Mouse (Mus musculus) CH12.LX (cell line): ENCODE data around the gene Tgm2. TPM values are rescaled to one million over a fixed set of nuclear protein-coding genes. Genes with fewer than 3 reads are reported as not detected.

Experiments
- DNase-seq: peaks from one replicate; pipeline ENCODE4 v3.0.0-alpha.2; 2013; ENCODE audit errors: extremely low read depth
- H3K27ac ChIP-seq: 2 replicates; pipeline ENCODE4 v1.5.1; 2012; ENCODE audit warnings: low read depth, mild to moderate bottlenecking, control low read depth, moderate library complexity; ENCODE audit not compliant: insufficient read depth
- H3K27me3 ChIP-seq: replicated peaks from 2 replicates; pipeline ENCODE3; 2012; ENCODE audit warnings: inconsistent platforms
- H3K36me3 ChIP-seq, 2 experiments: replicated peaks in 1 of 2; 2 replicates each; pipeline versions ENCODE3 to v1.6.1; 2012; ENCODE audit warnings: inconsistent platforms in 1 of 2, low read length in 1 of 2, mild to moderate bottlenecking in 1 of 2, mixed read lengths in 1 of 2, moderate library complexity in 1 of 2; ENCODE audit not compliant: control insufficient read depth in 1 of 2, insufficient read depth in 1 of 2
- H3K4me1 ChIP-seq, 2 experiments: 2 replicates each; pipeline ENCODE4 v1.6.1; 2012; ENCODE audit warnings: inconsistent platforms in 1 of 2, moderate library complexity in 1 of 2; ENCODE audit not compliant: insufficient read depth in 2 of 2, control insufficient read depth in 1 of 2
- H3K4me2 ChIP-seq: 2 replicates; pipeline ENCODE4 v1.6.1; 2012; ENCODE audit warnings: low read depth, mild to moderate bottlenecking, control low read depth; ENCODE audit not compliant: poor library complexity, insufficient read depth, severe bottlenecking
- H3K4me3 ChIP-seq, 3 experiments: fragments of 150-350 bp in 1 of 3; sonication (generic) in 1 of 3; replicated peaks in 1 of 3; 2 replicates each; pipeline versions ENCODE3 to v1.5.1; 2011 to 2012; ENCODE audit warnings: low read depth in 2 of 3, low read length in 2 of 3, mild to moderate bottlenecking in 2 of 3, moderate library complexity in 2 of 3, control low read depth in 1 of 3, improper control_type of control experiment in 1 of 3, inconsistent platforms in 1 of 3, mixed read lengths in 1 of 3; ENCODE audit not compliant: poor library complexity in 1 of 3
- H3K79me2 ChIP-seq: replicated peaks from 2 replicates; pipeline ENCODE4 v1.6.1; 2012; ENCODE audit warnings: mild to moderate bottlenecking, moderate library complexity; ENCODE audit not compliant: control insufficient read depth, poor library complexity, insufficient read depth, severe bottlenecking; ENCODE audit errors: extremely low read depth
- H3K9ac ChIP-seq: 2 replicates; pipeline ENCODE4 v1.6.1; 2012; ENCODE audit warnings: low read depth, mild to moderate bottlenecking, control low read depth, moderate library complexity; ENCODE audit not compliant: insufficient read depth
- H3K9me3 ChIP-seq: replicated peaks from 2 replicates; pipeline ENCODE3; 2012; ENCODE audit warnings: low read length, inconsistent platforms, mixed read lengths
- CHD1 ChIP-seq: IDR thresholded peaks from 2 replicates; pipeline ENCODE4 v1.6.1; 2012; ENCODE audit warnings: low read depth, low read length, improper control_type of control experiment, inconsistent platforms
- CTCF ChIP-seq, 2 experiments: IDR thresholded peaks in 1 of 2; conservative IDR thresholded peaks in 1 of 2; 2 replicates each; pipeline ENCODE4 v1.5.1; 2011 to 2012; ENCODE audit warnings: low read depth in 2 of 2, low read length in 2 of 2, improper control_type of control experiment in 1 of 2, inconsistent platforms in 1 of 2, mild to moderate bottlenecking in 1 of 2, moderate library complexity in 1 of 2
- E2F4 ChIP-seq: IDR thresholded peaks from 2 replicates; pipeline ENCODE4 v1.6.1; 2011; ENCODE audit warnings: low read depth, low read length, improper control_type of control experiment; ENCODE audit not compliant: insufficient replicate concordance
- JUN ChIP-seq: IDR thresholded peaks from 2 replicates; pipeline ENCODE4 v1.6.1; 2011; ENCODE audit warnings: low read depth, mild to moderate bottlenecking, low read length, improper control_type of control experiment, moderate library complexity; ENCODE audit not compliant: insufficient read depth
- KAT2A ChIP-seq: IDR thresholded peaks from 2 replicates; pipeline ENCODE4 v1.6.1; 2012; ENCODE audit warnings: low read length, improper control_type of control experiment, inconsistent platforms; ENCODE audit not compliant: insufficient replicate concordance
- MAZ ChIP-seq: IDR thresholded peaks from 2 replicates; pipeline ENCODE4 v1.6.1; 2012; ENCODE audit warnings: low read depth, mild to moderate bottlenecking, inconsistent platforms, low read length, improper control_type of control experiment, moderate library complexity
- MXI1 ChIP-seq: IDR thresholded peaks from 2 replicates; pipeline ENCODE4 v1.6.1; 2011; ENCODE audit warnings: mild to moderate bottlenecking, low read depth, low read length, improper control_type of control experiment
- NELFE ChIP-seq: IDR thresholded peaks from 2 replicates; pipeline ENCODE4 v1.6.1; 2011; ENCODE audit warnings: low read depth, low read length, improper control_type of control experiment
- PAX5 ChIP-seq: IDR thresholded peaks from 2 replicates; pipeline ENCODE4 v1.6.1; 2012; ENCODE audit warnings: low read length, inconsistent platforms, mixed read lengths
- POLR2A ChIP-seq: IDR thresholded peaks from 2 replicates; pipeline ENCODE4 v1.6.1; 2011; ENCODE audit warnings: low read depth, mild to moderate bottlenecking, improper control_type of control experiment, low read length
- POLR2AphosphoS2 ChIP-seq: IDR thresholded peaks from 2 replicates; pipeline ENCODE4 v1.6.1; 2011; ENCODE audit warnings: low read depth, low read length, improper control_type of control experiment
- RCOR1 ChIP-seq: conservative IDR thresholded peaks from 2 replicates; pipeline ENCODE4 v1.6.1; 2012; ENCODE audit warnings: low read depth, mild to moderate bottlenecking, inconsistent platforms, low read length, improper control_type of control experiment
- UBTF ChIP-seq: IDR thresholded peaks from 2 replicates; pipeline ENCODE4 v1.6.1; 2012; ENCODE audit warnings: low read depth, mild to moderate bottlenecking, inconsistent platforms, low read length, improper control_type of control experiment, moderate library complexity
- USF1 ChIP-seq: IDR thresholded peaks from 2 replicates; pipeline ENCODE4 v1.6.1; 2014; ENCODE audit warnings: low read depth, mild to moderate bottlenecking, inconsistent platforms, low read length, improper control_type of control experiment
- ZMIZ1 ChIP-seq: IDR thresholded peaks from 2 replicates; pipeline ENCODE4 v1.6.1; 2012; ENCODE audit warnings: low read depth, mild to moderate bottlenecking, inconsistent platforms, low read length, improper control_type of control experiment
- ZNF384 ChIP-seq: IDR thresholded peaks from 2 replicates; pipeline ENCODE4 v1.6.1; 2012; ENCODE audit warnings: low read depth, low read length, improper control_type of control experiment, inconsistent platforms
- dilution Hi-C: fragments of 300-500 bp; cut with MboI; formaldehyde crosslinking; loops from 2 replicates; pipeline ENCODE4 v1.14.3; 2020; ENCODE audit warnings: low sequenced_read_pairs; ENCODE audit not compliant: extremely low pct_unique_long_range_greater_than_20kb, extremely low pct_ligation_motif_present
- in situ Hi-C: fragments of 300-500 bp; cut with MboI; formaldehyde crosslinking; loops from 3 replicates; pipeline ENCODE4 v1.14.3; 2019; ENCODE audit warnings: low sequenced_read_pairs, low pct_ligation_motif_present, low pct_unique_long_range_greater_than_20kb, mixed read lengths
- polyA plus RNA-seq: library from polyadenylated mRNA; unstranded; fragments of >175 nt; gene quantifications from 2 replicates; pipeline ENCODE4 v1.2.1, GENCODE M21; 2012; ENCODE audit warnings: low read depth; ENCODE audit not compliant: insufficient read length
- total RNA-seq, 2 experiments: library from RNA; depleted of rRNA; stranded (reverse); fragments of 300-350 nt in 1 of 2; fragments of >200 nt in 1 of 2; gene quantifications; 2 replicates each; pipeline ENCODE4 v1.2.3; 2012 to 2014

Tgm2 gene
- total and polyA plus RNA-seq, 3 experiments: 0.08 to 0.50 (median 0.21) TPM

- in situ Hi-C loops: no loop called here
- dilution Hi-C loops: no loop called here
- no peaks in the 10 kb centered on the region for H3K36me3 ChIP-seq
- H3K27ac ChIP-seq: no peak overlapping the region
- TF ChIP-seq CHD1 (no peak), USF1 (no peak), CTCF (conservative IDR thresholded peaks at IDR 0.05 in 1 of 2, IDR thresholded peaks at IDR 0.05 in 1 of 2; ENCODE audit: low read depth in 2 of 2, low read length in 2 of 2) (no peak), ZMIZ1 (no peak), MXI1 (no peak), NELFE (no peak), UBTF (no peak), JUN (no peak), RCOR1 (no peak), POLR2A (no peak), E2F4 (no peak)
- no peak overlapping the region for H3K4me2 ChIP-seq
- H3K9me3 ChIP-seq: no peaks in the 10 kb centered on the region
- H3K4me1 ChIP-seq: no peaks in the 10 kb centered on the region
- no peak for DNase-seq
- H3K27me3 ChIP-seq: peaks cover 15% of the 10 kb centered on the region
- no peaks in the 10 kb centered on the region for H3K79me2 ChIP-seq
- H3K4me3 ChIP-seq: no peak overlapping the region
- H3K9ac ChIP-seq: no peak overlapping the region
These were observed 49.2 kb downstream of the Tgm2 start for GRCm38 (mm10) chr2:158097071-158097470.

- in situ Hi-C loops: no loop called here
- no peak for TF ChIP-seq POLR2AphosphoS2
- dilution Hi-C loops: no loop called here
These were observed 51.4 kb downstream of the Tgm2 start for GRCm38 (mm10) chr2:158094846-158095245.

GRCm38 (mm10) chr2:158094300-158094699, 51.9 kb downstream of the Tgm2 start:
- TF ChIP-seq CHD1 (no peak), ZNF384 (no peak), RCOR1 (no peak), NELFE (no peak), KAT2A (no peak), POLR2A (no peak), MAZ (no peak), PAX5 (no peak)
- Histone ChIP-seq H3K79me2 (no peaks in the 10 kb centered on the region), H3K4me1 (peaks cover 0 to 2% of the 10 kb centered on the region in 2 experiments; a peak in 2 of 4 replicates), H3K9me3 (no peaks in the 10 kb centered on the region), H3K27ac (no peak overlapping the region), H3K9ac (no peak overlapping the region), H3K4me2 (no peak overlapping the region), H3K27me3 (peaks cover 3% of the 10 kb centered on the region), H3K4me3 (no peak overlapping the region), H3K36me3 (no peaks in the 10 kb centered on the region)
- dilution Hi-C loops: no loop called here
- DNase-seq: no peak
- in situ Hi-C loops: no loop called here

More at GRCm38 (mm10) chr2:158094846-158095245, 51.4 kb downstream of the Tgm2 start:
- H3K9ac ChIP-seq: no peak overlapping the region
- H3K27me3 ChIP-seq: peaks cover 3% of the 10 kb centered on the region
- H3K9me3 ChIP-seq: no peaks in the 10 kb centered on the region
- DNase-seq: no peak
- H3K36me3 ChIP-seq: no peaks in the 10 kb centered on the region
- H3K4me3 ChIP-seq: no peak overlapping the region
- no peak overlapping the region for H3K27ac ChIP-seq
- peaks cover 0 to 2% of the 10 kb centered on the region in 2 experiments; a peak in 2 of 4 replicates for H3K4me1 ChIP-seq
- no peak overlapping the region for H3K4me2 ChIP-seq
- no peaks in the 10 kb centered on the region for H3K79me2 ChIP-seq
